Mouse (Mus musculus): ENCODE data around the gene Slc37a1. TPM values are rescaled to one million over a fixed set of nuclear protein-coding genes. Genes with fewer than 3 reads are reported as not detected.

Gene Slc37a1
- polyA plus RNA-seq, 1 experiment = 7.2 TPM

DNA sequence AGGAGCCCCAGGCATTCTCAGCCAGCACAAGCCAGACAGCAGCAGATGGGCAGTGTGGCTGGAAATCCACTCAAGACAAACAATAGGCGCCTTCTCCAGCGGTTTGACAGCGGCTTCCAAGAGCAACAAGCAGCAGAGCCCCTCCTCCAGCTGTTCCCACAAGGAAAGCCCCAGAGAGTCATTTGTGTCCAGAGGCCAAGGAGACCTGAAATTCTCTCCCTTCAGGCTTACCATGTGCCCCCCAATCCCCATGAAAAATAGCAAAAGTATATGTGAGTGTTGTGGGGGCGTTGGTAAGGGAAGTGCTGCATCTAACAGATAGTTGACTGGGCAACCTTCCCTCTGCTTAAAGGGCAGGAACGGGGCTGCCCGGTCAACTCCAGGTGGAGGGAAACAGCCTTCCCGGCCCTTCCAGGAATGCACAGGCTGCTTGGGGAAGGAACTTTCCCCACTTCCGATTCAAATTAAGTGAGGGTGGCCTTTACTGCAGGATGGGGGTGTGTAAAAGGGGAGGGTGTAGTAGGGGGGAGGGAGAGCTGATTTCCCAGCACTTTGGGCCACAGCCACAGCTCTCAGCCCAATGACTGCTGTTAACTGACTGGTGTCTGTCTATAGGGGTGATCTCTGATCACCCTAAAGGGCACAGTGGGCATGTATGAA is 98.5 kb downstream of the Slc37a1 start:
- H3K36me3 ChIP-seq (ENCODE audit: control insufficient read depth, insufficient read depth, low read length) = no peaks in the 10 kb centered on the region
- no peak overlapping the region for H3K27ac ChIP-seq (ENCODE audit: control insufficient read depth, insufficient read depth, low read depth, low read length)
- H3K4me1 ChIP-seq (ENCODE audit: control insufficient read depth, insufficient read depth, low read length) = peaks cover 8% of the 10 kb centered on the region; the same call in 1 of the 2 replicates
- H3K27me3 ChIP-seq (ENCODE audit: control insufficient read depth, insufficient read depth, low read length) = no peaks in the 10 kb centered on the region
- no peak overlapping the region for H3K4me3 ChIP-seq (ENCODE audit: control insufficient read depth, low read depth, low read length)
- TF ChIP-seq CTCF (IDR thresholded peaks at IDR 0.05; ENCODE audit: control insufficient read depth, insufficient read depth, insufficient replicate concordance, low read depth, low read length) (no peak), POLR2A (IDR thresholded peaks at IDR 0.05; ENCODE audit: control insufficient read depth, low read depth, low read length) (no peak)

DNA sequence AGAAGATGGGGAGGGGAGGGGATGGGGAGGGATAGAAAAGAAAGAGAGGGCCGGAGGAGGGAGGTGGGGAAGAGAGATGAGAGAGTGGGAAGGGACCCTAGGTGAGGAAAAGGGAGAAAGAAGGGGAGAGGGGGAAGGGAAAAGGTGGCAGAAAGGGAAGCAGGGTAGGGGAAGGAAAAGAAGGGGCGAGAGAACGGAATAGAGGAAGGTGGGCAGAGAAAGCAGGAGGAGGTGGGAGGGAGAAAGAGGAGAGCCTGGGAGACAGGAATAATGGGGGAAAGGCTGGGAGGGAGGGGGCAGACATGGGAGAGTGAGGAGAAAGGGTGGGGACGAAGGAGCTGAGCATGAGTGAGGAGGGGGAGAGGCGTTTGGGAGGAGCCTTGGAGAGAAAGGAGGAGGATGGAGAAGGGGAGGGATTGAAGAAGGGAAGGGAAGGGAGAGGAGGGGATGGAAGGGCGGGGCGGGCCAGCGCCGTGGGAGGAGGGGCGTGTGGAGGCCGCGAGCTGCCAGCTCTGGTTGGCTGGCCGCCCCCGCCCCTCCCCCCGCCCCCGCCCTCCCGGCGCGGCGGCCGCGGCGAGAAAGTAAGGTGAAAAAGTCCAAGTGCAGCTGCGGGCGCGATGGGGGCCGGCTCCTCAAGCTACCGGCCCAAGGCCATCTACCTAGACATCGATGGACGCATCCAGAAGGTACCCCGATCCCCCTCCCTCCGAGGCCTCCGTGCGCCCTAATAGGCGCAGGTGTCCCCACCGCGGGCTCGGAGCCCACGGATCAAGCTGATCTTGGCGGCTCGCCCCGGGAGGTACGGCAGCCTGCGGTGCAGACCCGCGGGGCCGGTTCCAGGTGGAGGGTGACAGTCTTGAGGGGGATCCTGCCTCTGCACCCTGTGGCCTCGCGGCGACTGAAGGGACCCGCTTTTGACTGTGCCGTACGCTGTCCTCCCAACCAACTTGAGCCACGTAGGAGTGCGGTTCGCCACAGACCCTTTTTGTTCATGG is 99.4 kb downstream of the Slc37a1 start, which contains the start of gene Pde9a:
Gene Pde9a (plus strand): TSS at position 540 of the 995 bp plus-strand sequence.
- TF ChIP-seq POLR2A (IDR thresholded peaks at IDR 0.05; ENCODE audit: control insufficient read depth, low read depth, low read length) (no peak), CTCF (IDR thresholded peaks at IDR 0.05; ENCODE audit: control insufficient read depth, insufficient read depth, insufficient replicate concordance, low read depth, low read length) (no peak)
- peak within 1 kb of the TSS; percentile 4; the same call in 1 of the 2 replicates for H3K4me3 ChIP-seq (ENCODE audit: control insufficient read depth, low read depth, low read length)
- no peaks in the 10 kb centered on the region for H3K36me3 ChIP-seq (ENCODE audit: control insufficient read depth, insufficient read depth, low read length)
- no peak within 1 kb of the TSS for H3K27ac ChIP-seq (ENCODE audit: control insufficient read depth, insufficient read depth, low read depth, low read length)
- no peaks in the 10 kb centered on the region for H3K27me3 ChIP-seq (ENCODE audit: control insufficient read depth, insufficient read depth, low read length)
- peaks cover 8% of the 10 kb centered on the region; the same call in 1 of the 2 replicates for H3K4me1 ChIP-seq (ENCODE audit: control insufficient read depth, insufficient read depth, low read length)

DNA sequence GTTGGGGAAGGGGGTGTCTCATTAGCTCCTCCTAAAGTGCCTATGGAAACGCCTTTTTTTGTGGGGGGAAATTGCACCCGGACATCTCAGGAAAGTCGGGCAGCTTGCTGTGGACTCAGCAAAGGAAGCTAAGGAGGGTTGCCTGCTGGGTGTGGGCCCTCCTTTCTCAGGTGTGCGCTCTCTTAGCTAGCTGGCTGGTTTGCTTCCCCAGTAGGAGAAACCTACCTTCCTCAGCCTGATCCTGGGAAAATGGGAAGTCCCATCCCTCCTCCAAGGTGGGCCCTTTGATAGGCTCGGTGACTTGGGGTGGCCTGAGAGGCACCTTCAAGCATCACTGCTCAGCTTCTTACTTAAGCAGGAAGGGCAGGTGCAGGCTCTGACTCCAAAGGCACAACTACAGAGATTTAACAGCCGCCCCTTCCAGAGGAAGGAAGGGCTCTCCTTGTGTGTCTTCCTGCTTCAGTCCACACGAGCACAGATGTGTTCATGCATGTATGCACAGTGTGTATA is 100.2 kb downstream of the Slc37a1 start:
- H3K27ac ChIP-seq (ENCODE audit: control insufficient read depth, insufficient read depth, low read depth, low read length) = no peak overlapping the region
- TF ChIP-seq POLR2A (IDR thresholded peaks at IDR 0.05; ENCODE audit: control insufficient read depth, low read depth, low read length) (no peak), CTCF (IDR thresholded peaks at IDR 0.05; ENCODE audit: control insufficient read depth, insufficient read depth, insufficient replicate concordance, low read depth, low read length) (no peak)
- H3K27me3 ChIP-seq (ENCODE audit: control insufficient read depth, insufficient read depth, low read length) = no peaks in the 10 kb centered on the region

GRCm38 (mm10) chr17:31389432-31390050 is 102.9 kb downstream of the Slc37a1 start:
- TF ChIP-seq POLR2A (IDR thresholded peaks at IDR 0.05; ENCODE audit: control insufficient read depth, low read depth, low read length) = no peak
- TF ChIP-seq CTCF (IDR thresholded peaks at IDR 0.05; ENCODE audit: control insufficient read depth, insufficient read depth, insufficient replicate concordance, low read depth, low read length) = no peak
- Histone ChIP-seq H3K27me3 (ENCODE audit: control insufficient read depth, insufficient read depth, low read length) (no peaks in the 10 kb centered on the region), H3K36me3 (ENCODE audit: control insufficient read depth, insufficient read depth, low read length) (no peaks in the 10 kb centered on the region), H3K4me1 (ENCODE audit: control insufficient read depth, insufficient read depth, low read length) (peaks cover 8% of the 10 kb centered on the region; the same call in 1 of the 2 replicates), H3K4me3 (ENCODE audit: control insufficient read depth, low read depth, low read length) (no peak overlapping the region), H3K27ac (ENCODE audit: control insufficient read depth, insufficient read depth, low read depth, low read length) (no peak overlapping the region)

More for the DNA sequence above, 100.2 kb downstream of the Slc37a1 start:
- Histone ChIP-seq H3K4me3 (ENCODE audit: control insufficient read depth, low read depth, low read length) (no peak overlapping the region), H3K36me3 (ENCODE audit: control insufficient read depth, insufficient read depth, low read length) (no peaks in the 10 kb centered on the region), H3K4me1 (ENCODE audit: control insufficient read depth, insufficient read depth, low read length) (peaks cover 8% of the 10 kb centered on the region; the same call in 1 of the 2 replicates)

- TF ChIP-seq POLR2A (IDR thresholded peaks at IDR 0.05; ENCODE audit: control insufficient read depth, low read depth, low read length) = no peak
- TF ChIP-seq CTCF (IDR thresholded peaks at IDR 0.05; ENCODE audit: control insufficient read depth, insufficient read depth, insufficient replicate concordance, low read depth, low read length) = no peak
- Histone ChIP-seq H3K27me3 (ENCODE audit: control insufficient read depth, insufficient read depth, low read length) (no peaks in the 10 kb centered on the region), H3K4me3 (ENCODE audit: control insufficient read depth, low read depth, low read length) (no peak overlapping the region), H3K36me3 (ENCODE audit: control insufficient read depth, insufficient read depth, low read length) (no peaks in the 10 kb centered on the region), H3K4me1 (ENCODE audit: control insufficient read depth, insufficient read depth, low read length) (peaks cover 4% of the 10 kb centered on the region; the same call in 1 of the 2 replicates), H3K27ac (ENCODE audit: control insufficient read depth, insufficient read depth, low read depth, low read length) (no peak overlapping the region)
Observed at GRCm38 (mm10) chr17:31391462-31391861, 104.9 kb downstream of the Slc37a1 start.

DNA sequence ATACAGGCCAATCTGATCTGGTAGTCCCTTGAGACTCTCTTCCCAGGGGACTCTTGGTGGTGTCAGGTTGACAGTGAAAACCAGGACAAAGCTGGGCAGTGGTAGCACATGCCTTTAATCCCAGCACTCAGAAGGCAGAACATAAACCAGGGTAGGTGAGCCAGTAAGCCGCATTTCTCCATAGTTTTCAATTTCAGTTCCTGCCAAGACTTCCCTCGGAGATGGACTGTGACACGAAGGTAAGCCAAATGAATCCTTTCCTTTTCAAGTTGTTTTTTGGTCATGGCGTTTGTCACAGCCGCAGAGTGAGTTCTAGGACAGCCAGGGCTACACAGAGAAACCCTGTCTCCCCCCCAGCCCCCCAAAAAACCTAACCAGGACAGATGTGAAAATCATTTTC is 105.4 kb downstream of the Slc37a1 start:
- Histone ChIP-seq H3K36me3 (ENCODE audit: control insufficient read depth, insufficient read depth, low read length) (no peaks in the 10 kb centered on the region), H3K27me3 (ENCODE audit: control insufficient read depth, insufficient read depth, low read length) (no peaks in the 10 kb centered on the region), H3K4me1 (ENCODE audit: control insufficient read depth, insufficient read depth, low read length) (no peaks in the 10 kb centered on the region), H3K4me3 (ENCODE audit: control insufficient read depth, low read depth, low read length) (no peak overlapping the region), H3K27ac (ENCODE audit: control insufficient read depth, insufficient read depth, low read depth, low read length) (no peak overlapping the region)
- TF ChIP-seq POLR2A (IDR thresholded peaks at IDR 0.05; ENCODE audit: control insufficient read depth, low read depth, low read length) = no peak
- no peak for TF ChIP-seq CTCF (IDR thresholded peaks at IDR 0.05; ENCODE audit: control insufficient read depth, insufficient read depth, insufficient replicate concordance, low read depth, low read length)

Measured in testis, adult 2 months (tissue).